Mouse (Mus musculus) ES-E14 (cell line): ENCODE data around the gene Klk7. TPM values are rescaled to one million over a fixed set of nuclear protein-coding genes. Genes with fewer than 3 reads are reported as not detected.

Experiments
- DNase-seq: peaks from one replicate; pipeline ENCODE4 v3.0.0-alpha.2; 2013; ENCODE audit warnings: low read depth, low spot score
- H3K27ac ChIP-seq: 2 replicates; pipeline ENCODE4 v1.5.1; 2012; ENCODE audit warnings: low read depth, mild to moderate bottlenecking, low read length, moderate library complexity, mixed read lengths; ENCODE audit not compliant: poor library complexity, insufficient read depth, severe bottlenecking
- H3K36me3 ChIP-seq: 2 replicates; pipeline ENCODE4 v1.6.1; 2012; ENCODE audit warnings: mild to moderate bottlenecking, low read length, moderate library complexity, mixed read lengths; ENCODE audit not compliant: control insufficient read depth, poor library complexity, insufficient read depth, severe bottlenecking
- H3K4me1 ChIP-seq, 2 experiments: fragments of 150-350 bp in 1 of 2; sonication (generic) in 1 of 2; 2 replicates each; pipeline ENCODE4 v1.6.1; 2012; ENCODE audit warnings: low read length in 2 of 2, mild to moderate bottlenecking in 1 of 2, mixed read lengths in 1 of 2; ENCODE audit not compliant: control insufficient read depth in 2 of 2, insufficient read depth in 2 of 2, poor library complexity in 1 of 2
- H3K4me3 ChIP-seq, 2 experiments: fragments of 150-350 bp in 1 of 2; sonication (generic) in 1 of 2; 2 replicates each; pipeline ENCODE4 v1.5.1; 2012; ENCODE audit warnings: low read length in 2 of 2, low read depth in 1 of 2, mild to moderate bottlenecking in 1 of 2, mixed read lengths in 1 of 2; ENCODE audit not compliant: insufficient read depth in 1 of 2, poor library complexity in 1 of 2, severe bottlenecking in 1 of 2
- H3K9ac ChIP-seq: 2 replicates; pipeline ENCODE4 v1.6.1; 2012; ENCODE audit warnings: low read depth, mild to moderate bottlenecking, low read length, mixed read lengths; ENCODE audit not compliant: poor library complexity, insufficient read depth, severe bottlenecking
- H3K9me3 ChIP-seq: fragments of 150-350 bp; sonication (generic); 2 replicates; pipeline ENCODE4 v1.6.1; 2012; ENCODE audit warnings: low read depth, mild to moderate bottlenecking, low read length; ENCODE audit not compliant: control insufficient read depth, insufficient read depth
- CHD2 ChIP-seq: IDR thresholded peaks from 2 replicates; pipeline ENCODE4 v1.6.1; 2014; ENCODE audit warnings: mild to moderate bottlenecking, low read depth, low read length, inconsistent platforms
- HCFC1 ChIP-seq: IDR thresholded peaks from 2 replicates; pipeline ENCODE4 v1.6.1; 2012; ENCODE audit warnings: low read length, inconsistent platforms, borderline replicate concordance; ENCODE audit not compliant: insufficient read depth
- MAFK ChIP-seq: IDR thresholded peaks from 2 replicates; pipeline ENCODE4 v1.6.1; 2014; ENCODE audit warnings: mild to moderate bottlenecking, low read depth, low read length, inconsistent platforms; ENCODE audit not compliant: insufficient read depth
- ZC3H11A ChIP-seq: IDR thresholded peaks from 2 replicates; pipeline ENCODE4 v1.6.1; 2012; ENCODE audit warnings: low read depth, mild to moderate bottlenecking, inconsistent platforms, low read length, borderline replicate concordance
- ZNF384 ChIP-seq: IDR thresholded peaks from 2 replicates; pipeline ENCODE4 v1.6.1; 2012; ENCODE audit warnings: low read depth, low read length, inconsistent platforms
- in situ Hi-C, 2 experiments: fragments of 600-800 bp; cut with MboI; formaldehyde crosslinking; loops; one replicate each; pipeline ENCODE4 v1.15.1; 2025; ENCODE audit warnings: low sequenced_read_pairs in 2 of 2, inconsistent platforms in 1 of 2; ENCODE audit not compliant: unreplicated experiment in 2 of 2
- total RNA-seq: library from RNA; depleted of rRNA; stranded (reverse); fragments of 300-350 nt; gene quantifications from 2 replicates; pipeline ENCODE4 v1.2.3, GENCODE M21; 2012; rRNA removed

Klk7 gene
- total RNA-seq, 1 experiment = 0.49 TPM

DNA sequence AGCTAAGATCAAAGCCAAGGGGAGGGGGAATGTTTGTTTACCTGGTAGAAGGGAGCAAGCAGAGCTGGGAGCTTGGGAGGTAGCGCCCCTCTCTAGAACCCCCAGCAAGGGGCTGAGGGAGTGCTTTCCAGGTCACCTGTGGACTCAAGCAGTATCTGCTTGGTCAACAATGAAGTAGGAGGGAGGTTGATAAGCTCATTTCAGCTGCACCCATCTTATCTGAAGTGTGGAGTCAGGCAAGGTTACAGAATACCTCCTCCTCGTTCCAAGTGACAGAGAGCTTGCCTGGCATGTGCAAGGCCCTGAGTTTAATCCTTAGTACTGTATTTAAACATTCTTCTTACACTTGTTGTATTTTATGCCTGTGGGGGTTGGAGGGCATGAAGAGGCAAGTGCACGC lies 44.6 kb downstream of the Klk7 start:
- H3K9ac ChIP-seq = no peak overlapping the region
- no peak overlapping the region for H3K4me3 ChIP-seq
- H3K4me1 ChIP-seq = peaks cover 4 to 15% of the 10 kb centered on the region in 2 experiments; a peak in 2 of 4 replicates
- no peak overlapping the region for H3K27ac ChIP-seq
- in situ Hi-C loops = no loop called here
- no peak for DNase-seq
- H3K36me3 ChIP-seq = no peaks in the 10 kb centered on the region
- no peaks in the 10 kb centered on the region for H3K9me3 ChIP-seq
- TF ChIP-seq CHD2 (no peak), MAFK (no peak), ZC3H11A (no peak), HCFC1 (no peak), ZNF384 (no peak)

GRCm38 (mm10) chr7:43856307-43856706 lies 45.2 kb downstream of the Klk7 start:
- in situ Hi-C loops = no loop called here
- H3K36me3 ChIP-seq = no peaks in the 10 kb centered on the region
- no peak overlapping the region for H3K9ac ChIP-seq
- DNase-seq = no peak
- peaks cover 4 to 15% of the 10 kb centered on the region in 2 experiments; a peak in 2 of 4 replicates for H3K4me1 ChIP-seq
- H3K9me3 ChIP-seq = no peaks in the 10 kb centered on the region
- no peak for TF ChIP-seq MAFK
- TF ChIP-seq ZNF384 = no peak
- TF ChIP-seq CHD2 = no peak
- no peak for TF ChIP-seq ZC3H11A
- no peak for TF ChIP-seq HCFC1
- H3K27ac ChIP-seq = no peak overlapping the region
- H3K4me3 ChIP-seq = no peak overlapping the region

DNA sequence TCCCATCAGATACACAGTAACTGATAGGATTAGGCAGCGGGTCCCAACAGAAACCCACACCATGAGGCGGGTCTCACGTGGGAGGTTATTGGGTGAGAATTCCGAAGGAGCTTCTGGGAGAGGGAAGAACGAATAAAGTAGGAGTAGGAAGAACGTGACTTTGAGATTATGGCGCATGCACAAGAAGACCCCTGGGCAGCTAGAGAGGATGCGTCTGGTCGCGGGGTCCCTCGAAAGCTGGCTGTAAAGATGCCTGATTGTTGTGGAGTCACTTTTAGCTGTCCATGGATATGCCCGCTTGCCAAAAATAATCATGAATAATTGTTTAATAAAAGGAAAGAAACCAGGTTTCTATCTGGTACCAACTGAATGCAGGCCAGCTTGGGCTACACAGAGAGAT lies 46.4 kb downstream of the Klk7 start:
- in situ Hi-C loops = no loop called here
- no peak overlapping the region for H3K4me3 ChIP-seq
- H3K27ac ChIP-seq = no peak overlapping the region
- TF ChIP-seq ZNF384 = no peak
- no peak for TF ChIP-seq HCFC1
- TF ChIP-seq MAFK = no peak
- no peak for TF ChIP-seq CHD2
- no peak for TF ChIP-seq ZC3H11A
- H3K9me3 ChIP-seq = no peaks in the 10 kb centered on the region
- peaks cover 4 to 15% of the 10 kb centered on the region in 2 experiments; a peak in 2 of 4 replicates for H3K4me1 ChIP-seq
- H3K36me3 ChIP-seq = no peaks in the 10 kb centered on the region
- no peak for DNase-seq
- H3K9ac ChIP-seq = no peak overlapping the region

DNA sequence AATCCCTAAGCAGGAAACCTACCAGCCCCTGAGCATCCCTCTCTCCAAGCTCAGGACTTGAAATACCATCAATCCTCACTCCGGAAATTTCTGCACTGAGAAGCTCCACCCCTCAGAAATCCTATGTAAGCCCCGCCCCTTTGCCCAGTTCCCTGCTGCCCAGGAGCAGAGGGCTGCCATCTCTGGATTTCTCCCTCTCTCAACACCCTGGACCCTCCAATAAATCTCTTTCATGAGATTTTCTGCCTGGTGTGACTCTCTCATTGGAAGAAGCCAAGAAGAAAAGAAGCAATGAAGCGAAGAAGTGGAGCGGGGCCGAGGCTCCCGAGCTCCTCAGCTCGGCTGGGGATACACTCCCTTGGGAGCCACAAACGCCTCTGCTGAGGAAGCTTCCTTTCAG lies 49.3 kb downstream of the Klk7 start:
- Histone ChIP-seq H3K9me3 (no peaks in the 10 kb centered on the region), H3K9ac (no peak overlapping the region), H3K4me1 (peaks cover 2 to 9% of the 10 kb centered on the region in 2 experiments; a peak in 1 of 4 replicates), H3K27ac (no peak overlapping the region), H3K36me3 (no peaks in the 10 kb centered on the region), H3K4me3 (no peak overlapping the region)
- in situ Hi-C loops = no loop called here
- TF ChIP-seq HCFC1 = no peak
- no peak for TF ChIP-seq ZC3H11A
- TF ChIP-seq MAFK = no peak
- no peak for TF ChIP-seq ZNF384
- TF ChIP-seq CHD2 = no peak
- DNase-seq = no peak

Other genes starting within 250 kb of the Klk7 start
- 1.9 and 2.1 TPM in 2 replicates for gene Zfp658, start 249.0 kb upstream of the Klk7 start, total RNA-seq
- gene Zfp719, start 231.7 kb upstream of the Klk7 start, total RNA-seq = 9.2 and 9.9 TPM in 2 replicates
- gene Zfp819, start 204.1 kb upstream of the Klk7 start, total RNA-seq = 13.0 and 17.7 TPM in 2 replicates
- 0.11 TPM in 1 of 2 replicates, not detected in the other for gene Ceacam18, start 176.6 kb upstream of the Klk7 start, total RNA-seq
- not detected in 2 replicates for gene Siglece, start 151.1 kb upstream of the Klk7 start, total RNA-seq
- 9.6 and 10.0 TPM in 2 replicates for gene Ctu1, start 139.3 kb upstream of the Klk7 start, total RNA-seq
- gene Klk14, start 120.9 kb upstream of the Klk7 start, total RNA-seq = 0.18 TPM in 1 of 2 replicates, not detected in the other
- gene Klk13, start 98.7 kb upstream of the Klk7 start, total RNA-seq = 0.36 and 1.5 TPM in 2 replicates
- gene Klk12, start 42.4 kb upstream of the Klk7 start, total RNA-seq = not detected in 2 replicates
- gene Klk11, start 36.7 kb upstream of the Klk7 start, total RNA-seq = 1.7 and 2.4 TPM in 2 replicates
- gene Klk10, start 30.3 kb upstream of the Klk7 start, total RNA-seq = 4.4 TPM in 2 replicates
- gene Klk9, start 19.4 kb upstream of the Klk7 start, total RNA-seq = 0.13 TPM in 1 of 2 replicates, not detected in the other
- 24.9 and 63.7 TPM in 2 replicates for gene Klk8, start 13.7 kb upstream of the Klk7 start, total RNA-seq
- 0.21 and 0.54 TPM in 2 replicates for gene Klk6, start 13.2 kb downstream of the Klk7 start, total RNA-seq
- gene Klk5, start 30.7 kb downstream of the Klk7 start, total RNA-seq = not detected in 2 replicates
- gene Klk4, start 69.9 kb downstream of the Klk7 start, total RNA-seq = not detected in 2 replicates
- gene Klk15, start 122.4 kb downstream of the Klk7 start, total RNA-seq = not detected in 2 replicates
- gene Klk1b8, start 139.4 kb downstream of the Klk7 start, total RNA-seq = not detected in 2 replicates
- not detected in 2 replicates for gene Klk1b1, start 155.5 kb downstream of the Klk7 start, total RNA-seq
- not detected in 2 replicates for gene Klk1b9, start 164.8 kb downstream of the Klk7 start, total RNA-seq
- gene Klk1b11, start 184.6 kb downstream of the Klk7 start, total RNA-seq = not detected in 2 replicates
- gene Klk1b26, start 200.9 kb downstream of the Klk7 start, total RNA-seq = not detected in 2 replicates
- gene Klk1b27, start 241.0 kb downstream of the Klk7 start, total RNA-seq = not detected in 2 replicates